Mouse (Mus musculus) cortical plate, adult 2 months (tissue): Measurements from ENCODE around the gene Kank4. TPM values are rescaled to one million over a fixed set of nuclear protein-coding genes. Genes with fewer than 3 reads are reported as not detected.

Experiments
- H3K27ac ChIP-seq: fragments of 200-500 bp; 2 replicates; pipeline ENCODE4 v1.5.1; 2012; ENCODE audit warnings: low read length, control low read depth, inconsistent platforms; ENCODE audit not compliant: insufficient read depth
- H3K4me1 ChIP-seq: fragments of 200-500 bp; 2 replicates; pipeline ENCODE4 v1.6.1; 2011; ENCODE audit warnings: low read length; ENCODE audit not compliant: control insufficient read depth, insufficient read depth
- H3K4me3 ChIP-seq: fragments of 200-500 bp; 2 replicates; pipeline ENCODE4 v1.5.1; 2011; ENCODE audit warnings: mild to moderate bottlenecking, low read length, control low read depth; ENCODE audit not compliant: insufficient read depth
- CTCF ChIP-seq: fragments of 200-500 bp; IDR thresholded peaks from 2 replicates; pipeline ENCODE4 v1.5.1; 2011; ENCODE audit warnings: mild to moderate bottlenecking, control low read depth, low read length; ENCODE audit not compliant: insufficient read depth; ENCODE audit errors: extremely low read depth
- POLR2A ChIP-seq: fragments of 200-500 bp; IDR thresholded peaks from 2 replicates; pipeline ENCODE4 v1.6.1; 2011; ENCODE audit warnings: mild to moderate bottlenecking, low read length, control low read depth; ENCODE audit not compliant: insufficient read depth; ENCODE audit errors: extremely low read depth
- polyA plus RNA-seq: library from polyadenylated mRNA; depleted of rRNA; stranded (reverse); fragments of >200 nt; gene quantifications from 2 replicates; pipeline ENCODE4 v1.2.3, GENCODE M21; 2012

Kank4 gene
- polyA plus RNA-seq, 1 experiment = 2.4 TPM

DNA sequence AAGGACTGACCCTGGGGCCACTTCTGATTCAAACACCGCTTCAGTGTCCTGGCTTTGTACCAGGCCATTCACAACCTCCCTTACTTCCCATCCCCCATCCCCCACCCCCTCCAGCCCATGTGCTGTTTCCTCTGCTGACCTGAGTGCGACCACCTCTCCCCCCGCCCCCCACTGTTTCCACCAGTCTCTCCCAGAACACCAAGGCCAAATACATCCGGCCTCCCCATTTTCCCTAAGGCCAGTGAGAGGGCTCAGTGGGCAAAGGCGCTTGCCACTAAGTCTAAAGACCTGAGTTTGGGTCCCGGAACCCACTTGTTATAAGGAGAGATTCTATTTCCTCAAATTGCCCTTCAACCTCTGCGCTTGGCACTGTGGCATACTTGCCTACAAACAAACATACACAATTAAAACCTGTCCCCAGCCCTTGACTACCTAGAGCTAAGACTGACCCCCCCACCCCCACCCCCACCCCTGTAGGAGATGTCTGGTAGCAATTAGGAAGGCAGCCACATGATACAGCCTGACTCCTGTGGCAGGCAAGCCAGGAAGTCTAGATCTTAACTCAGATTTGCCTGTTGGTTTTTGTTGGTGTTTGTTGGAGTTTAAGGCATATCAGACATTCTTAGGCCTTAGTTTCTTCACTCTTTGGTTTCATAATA is 12.7 kb downstream of the Kank4 start:
- TF ChIP-seq CTCF (no peak), POLR2A (no peak)
- Histone ChIP-seq H3K4me1 (no peaks in the 10 kb centered on the region), H3K27ac (no peak overlapping the region), H3K4me3 (no peak overlapping the region)

DNA sequence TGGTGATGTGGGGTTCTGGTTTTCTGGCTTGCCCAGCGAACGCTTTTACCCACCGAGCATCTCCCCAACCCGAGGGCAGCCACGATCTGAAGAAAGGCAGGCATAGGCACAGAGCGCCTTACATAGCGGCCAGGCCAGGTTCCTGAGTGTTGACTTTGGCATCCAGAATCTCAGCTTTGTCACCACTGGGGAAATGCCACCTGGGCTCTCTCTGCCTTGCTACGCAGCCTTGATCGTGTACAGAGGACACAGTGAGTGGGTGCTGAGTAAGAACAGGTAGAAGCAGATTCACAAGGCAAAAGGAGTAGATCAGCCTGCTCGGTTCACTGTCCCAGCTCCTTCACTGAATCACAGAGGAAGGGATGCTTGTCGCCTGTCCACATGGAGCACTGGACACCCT is 15.6 kb downstream of the Kank4 start:
- Histone ChIP-seq H3K4me3 (no peak overlapping the region), H3K4me1 (no peaks in the 10 kb centered on the region), H3K27ac (no peak overlapping the region)
- TF ChIP-seq CTCF = no peak
- no peak for TF ChIP-seq POLR2A

DNA sequence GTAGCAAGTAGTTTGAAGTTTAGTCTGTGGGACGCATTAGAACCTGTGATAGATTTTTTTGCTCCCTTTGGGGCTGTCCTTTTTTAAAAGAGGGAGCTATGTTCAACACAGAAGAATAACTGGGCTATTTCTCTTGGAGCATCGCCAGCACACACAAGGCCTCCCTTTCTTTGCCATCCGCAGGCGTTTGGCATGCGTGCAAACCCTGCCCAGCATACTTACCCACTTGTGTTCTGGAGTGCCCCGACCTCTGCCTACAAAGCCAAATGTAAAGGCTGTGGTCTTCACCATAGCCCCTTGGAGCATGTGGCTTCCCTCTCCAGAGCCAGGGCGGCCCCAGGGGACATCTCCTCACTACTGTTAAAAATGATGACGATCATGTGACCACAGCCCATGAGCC is 16.5 kb downstream of the Kank4 start:
- Histone ChIP-seq H3K27ac (no peak overlapping the region), H3K4me3 (no peak overlapping the region), H3K4me1 (no peaks in the 10 kb centered on the region)
- TF ChIP-seq CTCF (no peak), POLR2A (no peak)

DNA sequence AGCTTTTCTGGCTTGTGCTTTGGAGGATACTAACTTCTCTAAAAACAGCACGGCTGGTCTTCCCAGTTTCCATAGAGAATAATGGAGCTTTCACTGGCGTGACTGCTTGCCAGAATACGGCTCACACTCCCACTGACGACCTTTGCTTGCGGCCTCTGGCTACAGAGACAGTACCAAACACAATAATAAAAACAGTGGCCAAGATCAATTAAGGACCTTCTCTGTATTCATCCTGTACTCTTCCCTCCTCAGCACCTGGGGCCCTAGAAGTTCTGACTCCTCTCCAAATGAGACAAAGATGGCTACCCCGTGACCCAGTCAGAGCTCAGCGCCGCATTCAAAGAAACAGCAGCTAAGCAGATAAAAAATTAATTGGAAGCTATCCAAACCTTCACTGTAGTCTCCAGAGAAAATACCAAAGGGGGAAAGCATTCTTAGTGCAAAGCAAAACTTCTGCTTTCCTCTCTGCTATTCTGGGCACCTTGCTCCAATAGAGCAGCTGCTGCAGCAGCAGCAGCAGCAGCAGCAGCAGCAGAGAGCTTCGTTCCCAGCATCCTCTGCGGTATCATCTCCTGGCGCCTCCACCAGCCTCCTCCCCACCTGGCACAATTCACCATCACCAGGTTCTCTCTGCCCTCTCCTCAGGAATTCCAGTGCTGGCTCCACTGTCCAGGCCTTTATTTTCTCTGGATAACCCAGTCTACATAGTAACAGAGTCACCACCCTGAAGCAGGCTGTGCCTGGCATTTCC is 20.6 kb downstream of the Kank4 start:
- Histone ChIP-seq H3K27ac (no peak overlapping the region), H3K4me3 (no peak overlapping the region), H3K4me1 (no peaks in the 10 kb centered on the region)
- no peak for TF ChIP-seq CTCF
- no peak for TF ChIP-seq POLR2A

GRCm38 (mm10) chr4:98795241-98795640 is 22.1 kb downstream of the Kank4 start:
- Histone ChIP-seq H3K27ac (no peak overlapping the region), H3K4me3 (no peak overlapping the region), H3K4me1 (no peaks in the 10 kb centered on the region)
- TF ChIP-seq CTCF (no peak), POLR2A (no peak)

GRCm38 (mm10) chr4:98793486-98793885 is 23.9 kb downstream of the Kank4 start:
- Histone ChIP-seq H3K4me3 (no peak overlapping the region), H3K27ac (no peak overlapping the region), H3K4me1 (no peaks in the 10 kb centered on the region)
- no peak for TF ChIP-seq CTCF
- TF ChIP-seq POLR2A = no peak

DNA sequence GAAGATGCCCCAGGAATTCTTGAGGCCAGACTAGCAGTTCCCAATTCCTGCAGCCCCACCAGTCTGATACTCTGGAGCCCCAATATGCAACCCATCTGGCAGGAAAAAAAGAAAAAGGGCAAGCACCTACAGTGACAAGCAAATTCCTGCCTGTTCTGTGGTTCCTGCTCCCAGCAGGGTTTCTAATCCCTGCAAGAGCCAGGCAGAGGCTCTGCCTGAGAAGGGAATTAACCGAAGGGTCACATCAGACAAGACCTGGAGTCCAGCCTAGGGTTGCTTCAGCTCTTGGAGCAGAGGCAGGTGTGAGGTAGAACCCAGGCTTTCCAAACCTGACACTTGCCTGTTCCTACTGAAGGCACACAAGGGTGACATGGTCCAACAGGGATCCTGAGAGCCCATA is 26.6 kb downstream of the Kank4 start:
- no peak for TF ChIP-seq POLR2A
- no peak for TF ChIP-seq CTCF
- H3K27ac ChIP-seq = no peak overlapping the region
- no peak overlapping the region for H3K4me3 ChIP-seq
- no peaks in the 10 kb centered on the region for H3K4me1 ChIP-seq

- Histone ChIP-seq H3K27ac (no peak overlapping the region), H3K4me1 (no peaks in the 10 kb centered on the region), H3K4me3 (no peak overlapping the region)
- TF ChIP-seq CTCF (no peak), POLR2A (no peak)
Measured at GRCm38 (mm10) chr4:98789861-98790311, 27.5 kb downstream of the Kank4 start.

- H3K4me3 ChIP-seq = no peak overlapping the region
- no peak for TF ChIP-seq POLR2A
- TF ChIP-seq CTCF = no peak
- H3K4me1 ChIP-seq = no peaks in the 10 kb centered on the region
- no peak overlapping the region for H3K27ac ChIP-seq
Measured at GRCm38 (mm10) chr4:98789133-98789765, 28.1 kb downstream of the Kank4 start.
